Mouse (Mus musculus): Measurements from ENCODE around the gene Cnnm1. TPM values are rescaled to one million over a fixed set of nuclear protein-coding genes. Genes with fewer than 3 reads are reported as not detected.

Cnnm1 gene
- polyA plus RNA-seq, 1 experiment from 2014 or later = 0.92 TPM

GRCm38 (mm10) chr19:43444636-43445205 is 4.5 kb downstream of the Cnnm1 start:
- peaks cover 3% of the 10 kb centered on the region; the same call in 1 of the 2 replicates for H3K9me3 ChIP-seq
- ATAC-seq (ENCODE audit: low FRiP score) = no peak
- H3K27me3 ChIP-seq = peaks cover 41% of the 10 kb centered on the region
- peaks cover 17% of the 10 kb centered on the region for H3K4me1 ChIP-seq
- H3K4me2 ChIP-seq = no peak overlapping the region
- no peak overlapping the region for H3K9ac ChIP-seq
- H3K4me3 ChIP-seq (replicated peaks) = no peak overlapping the region
- H3K36me3 ChIP-seq (replicated peaks) = no peaks in the 10 kb centered on the region
- WGBS = 81% methylated on average over 6 of the region's 6 CpGs
- no peak overlapping the region for H3K27ac ChIP-seq

DNA sequence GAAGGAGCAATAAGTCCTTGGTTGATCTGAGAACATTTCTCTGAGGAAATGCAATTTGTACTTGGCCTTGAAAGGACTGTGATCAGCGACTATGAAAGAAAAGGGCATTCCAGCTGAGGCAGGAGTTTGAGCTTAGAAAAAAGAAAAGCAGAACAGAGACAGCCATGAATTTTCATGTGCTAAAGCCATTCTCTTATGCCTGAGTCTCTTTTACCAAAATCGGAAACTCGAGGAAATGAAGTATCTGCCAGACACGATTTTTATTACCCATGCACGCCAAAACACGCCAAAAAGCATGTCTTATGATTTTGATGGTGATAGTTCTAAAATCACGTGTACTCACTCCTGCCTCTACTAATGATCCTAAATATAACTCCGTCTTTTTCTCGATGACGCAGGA is 11.3 kb downstream of the Cnnm1 start:
- H3K36me3 ChIP-seq (replicated peaks) = no peaks in the 10 kb centered on the region
- 90% methylated on average over 10 of the region's 10 CpGs for WGBS
- no peak overlapping the region for H3K9ac ChIP-seq
- H3K4me2 ChIP-seq = no peak overlapping the region
- H3K4me1 ChIP-seq = no peaks in the 10 kb centered on the region
- no peak overlapping the region for H3K27ac ChIP-seq
- no peaks in the 10 kb centered on the region for H3K27me3 ChIP-seq
- H3K4me3 ChIP-seq (replicated peaks) = no peak overlapping the region
- H3K9me3 ChIP-seq = no peaks in the 10 kb centered on the region
- no peak for ATAC-seq (ENCODE audit: low FRiP score)

GRCm38 (mm10) chr19:43452176-43452575 is 11.9 kb downstream of the Cnnm1 start:
- H3K27me3 ChIP-seq = no peaks in the 10 kb centered on the region
- no peak overlapping the region for H3K4me3 ChIP-seq (replicated peaks)
- no peaks in the 10 kb centered on the region for H3K9me3 ChIP-seq
- ATAC-seq (ENCODE audit: low FRiP score) = no peak
- no peak overlapping the region for H3K9ac ChIP-seq
- WGBS = 89% methylated on average over 5 of the region's 5 CpGs
- no peaks in the 10 kb centered on the region for H3K36me3 ChIP-seq (replicated peaks)
- H3K4me2 ChIP-seq = no peak overlapping the region
- no peak overlapping the region for H3K27ac ChIP-seq
- no peaks in the 10 kb centered on the region for H3K4me1 ChIP-seq

- no peak overlapping the region for H3K4me2 ChIP-seq
- H3K9me3 ChIP-seq = no peaks in the 10 kb centered on the region
- H3K4me1 ChIP-seq = no peaks in the 10 kb centered on the region
- H3K4me3 ChIP-seq (replicated peaks) = no peak overlapping the region
- WGBS = 94% methylated on average over 4 of the region's 4 CpGs
- no peak overlapping the region for H3K27ac ChIP-seq
- no peak overlapping the region for H3K9ac ChIP-seq
- no peak for ATAC-seq (ENCODE audit: low FRiP score)
- H3K27me3 ChIP-seq = no peaks in the 10 kb centered on the region
- no peaks in the 10 kb centered on the region for H3K36me3 ChIP-seq (replicated peaks)
These were observed 12.8 kb downstream of the Cnnm1 start for GRCm38 (mm10) chr19:43453025-43453424.

GRCm38 (mm10) chr19:43459948-43460347 is 19.7 kb downstream of the Cnnm1 start:
- no peak overlapping the region for H3K4me2 ChIP-seq
- no peak for ATAC-seq (ENCODE audit: low FRiP score)
- WGBS = 71% methylated on average over 4 of the region's 4 CpGs
- H3K9me3 ChIP-seq = no peaks in the 10 kb centered on the region
- no peaks in the 10 kb centered on the region for H3K4me1 ChIP-seq
- H3K9ac ChIP-seq = no peak overlapping the region
- no peaks in the 10 kb centered on the region for H3K36me3 ChIP-seq (replicated peaks)
- no peaks in the 10 kb centered on the region for H3K27me3 ChIP-seq
- H3K4me3 ChIP-seq (replicated peaks) = no peak overlapping the region
- no peak overlapping the region for H3K27ac ChIP-seq

GRCm38 (mm10) chr19:43460481-43460880 is 20.2 kb downstream of the Cnnm1 start:
- Histone ChIP-seq H3K4me3 (replicated peaks) (no peak overlapping the region), H3K27me3 (no peaks in the 10 kb centered on the region), H3K27ac (no peak overlapping the region), H3K4me2 (no peak overlapping the region), H3K9me3 (no peaks in the 10 kb centered on the region), H3K4me1 (no peaks in the 10 kb centered on the region), H3K36me3 (replicated peaks) (no peaks in the 10 kb centered on the region), H3K9ac (no peak overlapping the region)
- no peak for ATAC-seq (ENCODE audit: low FRiP score)
- WGBS = 86% methylated on average over 12 of the region's 12 CpGs

- Histone ChIP-seq H3K4me3 (replicated peaks) (no peak overlapping the region), H3K9me3 (no peaks in the 10 kb centered on the region), H3K9ac (no peak overlapping the region), H3K27me3 (no peaks in the 10 kb centered on the region), H3K27ac (no peak overlapping the region), H3K4me1 (no peaks in the 10 kb centered on the region), H3K36me3 (replicated peaks) (no peaks in the 10 kb centered on the region), H3K4me2 (no peak overlapping the region)
- WGBS = 91% methylated on average over 3 of the region's 3 CpGs
- ATAC-seq (ENCODE audit: low FRiP score) = no peak
These were observed 21.9 kb downstream of the Cnnm1 start for GRCm38 (mm10) chr19:43462141-43462540.

- Histone ChIP-seq H3K27me3 (no peaks in the 10 kb centered on the region), H3K36me3 (replicated peaks) (no peaks in the 10 kb centered on the region), H3K9me3 (no peaks in the 10 kb centered on the region), H3K9ac (no peak overlapping the region), H3K4me1 (no peaks in the 10 kb centered on the region), H3K4me2 (no peak overlapping the region), H3K27ac (no peak overlapping the region), H3K4me3 (replicated peaks) (no peak overlapping the region)
- no peak for ATAC-seq (ENCODE audit: low FRiP score)
- WGBS = 88% methylated on average over 7 of the region's 7 CpGs
These were observed 23.5 kb downstream of the Cnnm1 start for GRCm38 (mm10) chr19:43463546-43464293.

DNA sequence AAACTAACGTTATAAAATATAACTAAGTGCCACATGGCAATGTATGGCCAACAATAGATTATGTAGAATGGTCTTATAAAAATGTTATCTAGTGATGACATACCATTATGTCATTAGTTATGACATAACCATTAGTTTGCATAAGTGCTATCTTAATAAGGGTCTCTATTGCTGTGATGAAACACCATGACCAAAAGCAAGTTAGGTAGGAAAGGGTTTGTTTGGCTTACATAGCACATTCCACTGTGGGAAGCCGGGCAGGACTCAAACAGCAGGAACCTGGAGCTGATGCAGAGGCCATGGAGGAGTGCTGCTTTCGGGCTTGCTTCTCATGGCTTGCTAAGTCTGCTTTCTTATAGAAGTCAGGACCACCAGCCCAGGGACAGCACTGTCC is 24.1 kb downstream of the Cnnm1 start:
- H3K27ac ChIP-seq = no peak overlapping the region
- 0 out of 2 replicates have a peak, but pooled peaks cover 2% of the 10 kb centered on the region for H3K4me1 ChIP-seq
- no peak overlapping the region for H3K4me3 ChIP-seq (replicated peaks)
- no peaks in the 10 kb centered on the region for H3K36me3 ChIP-seq (replicated peaks)
- WGBS = 81% methylated on average over 3 of the region's 3 CpGs
- no peak for ATAC-seq (ENCODE audit: low FRiP score)
- H3K4me2 ChIP-seq = no peak overlapping the region
- H3K9ac ChIP-seq = no peak overlapping the region
- no peaks in the 10 kb centered on the region for H3K9me3 ChIP-seq
- no peaks in the 10 kb centered on the region for H3K27me3 ChIP-seq

GRCm38 (mm10) chr19:43465076-43465475 is 24.8 kb downstream of the Cnnm1 start:
- Histone ChIP-seq H3K27ac (no peak overlapping the region), H3K27me3 (no peaks in the 10 kb centered on the region), H3K36me3 (replicated peaks) (no peaks in the 10 kb centered on the region), H3K4me2 (no peak overlapping the region), H3K9ac (no peak overlapping the region), H3K4me3 (replicated peaks) (no peak overlapping the region), H3K4me1 (0 out of 2 replicates have a peak, but pooled peaks cover 5% of the 10 kb centered on the region), H3K9me3 (no peaks in the 10 kb centered on the region)
- WGBS = 91% methylated on average over 11 of the region's 11 CpGs
- no peak for ATAC-seq (ENCODE audit: low FRiP score)

GRCm38 (mm10) chr19:43465601-43466255 is 25.5 kb downstream of the Cnnm1 start:
- H3K27ac ChIP-seq = no peak overlapping the region
- 92% methylated on average over 14 of the region's 14 CpGs for WGBS
- H3K27me3 ChIP-seq = no peaks in the 10 kb centered on the region
- no peak for ATAC-seq (ENCODE audit: low FRiP score)
- 0 out of 2 replicates have a peak, but pooled peaks cover 5% of the 10 kb centered on the region for H3K4me1 ChIP-seq
- no peak overlapping the region for H3K4me3 ChIP-seq (replicated peaks)
- H3K9me3 ChIP-seq = no peaks in the 10 kb centered on the region
- no peak overlapping the region for H3K9ac ChIP-seq
- no peaks in the 10 kb centered on the region for H3K36me3 ChIP-seq (replicated peaks)
- H3K4me2 ChIP-seq = no peak overlapping the region

DNA sequence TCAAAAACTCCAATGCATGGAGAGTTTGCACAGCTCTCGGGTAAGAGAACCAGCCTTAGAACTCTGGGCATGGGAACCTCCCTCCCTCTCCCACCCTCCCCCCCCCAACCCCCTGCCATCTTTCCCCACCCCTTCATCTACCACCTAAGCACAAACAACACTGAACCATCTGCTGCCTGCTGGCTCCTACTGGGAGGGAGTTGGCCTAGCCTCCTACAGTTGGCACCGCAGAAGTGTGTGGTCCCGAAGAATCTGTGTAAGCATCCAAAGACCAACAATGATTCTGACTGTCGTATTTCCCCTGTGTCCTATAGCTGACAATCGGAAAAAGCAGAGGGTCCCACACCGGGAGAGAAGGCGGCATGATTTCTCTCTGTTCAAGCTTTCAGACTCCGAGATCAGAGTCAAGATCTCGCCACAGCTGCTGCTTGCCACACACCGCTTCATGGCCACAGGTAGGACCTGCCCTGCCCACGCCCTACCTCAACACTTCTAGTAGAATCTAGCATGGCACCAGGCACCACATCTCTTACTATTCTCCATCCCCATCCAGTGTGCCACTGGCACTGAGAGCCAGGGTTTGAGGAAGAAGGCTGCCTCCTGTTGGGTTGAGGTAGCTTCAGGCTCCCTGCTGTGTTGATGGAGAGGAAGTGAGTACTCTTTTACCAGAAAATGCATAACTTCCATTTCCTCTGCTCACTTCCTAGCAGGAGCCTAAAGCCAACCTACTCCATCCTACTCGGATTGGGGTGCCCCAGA is 27.9 kb downstream of the Cnnm1 start:
- Histone ChIP-seq H3K4me3 (replicated peaks) (no peak overlapping the region), H3K36me3 (replicated peaks) (no peaks in the 10 kb centered on the region), H3K27ac (no peak overlapping the region), H3K4me1 (0 out of 2 replicates have a peak, but pooled peaks cover 5% of the 10 kb centered on the region), H3K9ac (no peak overlapping the region), H3K9me3 (no peaks in the 10 kb centered on the region), H3K4me2 (no peak overlapping the region), H3K27me3 (no peaks in the 10 kb centered on the region)
- 86% methylated on average over 12 of the region's 12 CpGs for WGBS
- ATAC-seq (ENCODE audit: low FRiP score) = no peak

All from forebrain, embryonic 12.5 days (tissue).